Mouse (Mus musculus): ENCODE data around the gene Gm45337.

Gm45337 gene

GRCm38 (mm10) chr7:142097776-142098175 is 46.6 kb downstream of the Gm45337 start:
- CTCF ChIA-PET = interaction anchor here (2.1 kb wide), 1 partner anchor 27 kb away, joined by 4 read pairs; no protein-coding TSS in a partner anchor

- CTCF ChIA-PET = interaction anchor here (2.1 kb wide), 1 partner anchor 26 kb away, joined by 4 read pairs; no protein-coding TSS in a partner anchor
Observed at GRCm38 (mm10) chr7:142096701-142097100, 47.7 kb downstream of the Gm45337 start.

GRCm38 (mm10) chr7:142095183-142095931 is 49.0 kb downstream of the Gm45337 start, which contains the start of gene Dusp8:
Gene Dusp8 (minus strand): TSS chr7:142095843.
- CTCF ChIA-PET = interaction anchor here (1.0 kb wide), 1 partner anchor 10 kb away, joined by 3 read pairs; no protein-coding TSS in a partner anchor

- CTCF ChIA-PET = interaction anchor here (1.0 kb wide), 1 partner anchor 9 kb away, joined by 3 read pairs; no protein-coding TSS in a partner anchor
Observed at GRCm38 (mm10) chr7:142094301-142095143, 49.9 kb downstream of the Gm45337 start.

GRCm38 (mm10) chr7:142093696-142094240 is 50.6 kb downstream of the Gm45337 start:
- CTCF ChIA-PET = no interaction called here
